Mouse (Mus musculus) mouse trophoblast stem cell (cell line): Measurements from ENCODE around the gene Lair1.
"Not testable (repeated sequence)": the region's sequence is repeated elsewhere in the genome, so short reads cannot be mapped to it uniquely, and the experiment has no call there.

Experiments used
- in situ Hi-C, 2 experiments: fragments of 300-500 bp; cut with MseI, MboI; formaldehyde crosslinking; loops; 2 replicates in 1 of 2; 3 replicates in 1 of 2; pipeline ENCODE4 v1.15.1; 2025

Lair1 gene

GRCm38 (mm10) chr7:4063013-4063412, at the start of gene Lair1:
TSS of gene Lair1 (minus strand) at chr7:4063204.
- in situ Hi-C loops = no loop called here

- in situ Hi-C loops = loop anchor here in 1 of 2 experiments (25.0 kb wide), 1 partner anchor 299 kb away; no protein-coding TSS in a partner anchor
Measured at GRCm38 (mm10) chr7:4111766-4112165, 48.8 kb upstream of the Lair1 start.

GRCm38 (mm10) chr7:4103411-4103810, 40.4 kb upstream of the Lair1 start:
- in situ Hi-C loops = loop anchor here in 1 of 2 experiments (25.0 kb wide), 1 partner anchor 291 kb away; no protein-coding TSS in a partner anchor

- in situ Hi-C loops = loop anchor here in 1 of 2 experiments (25.0 kb wide), 1 partner anchor 289 kb away; no protein-coding TSS in a partner anchor
Measured at GRCm38 (mm10) chr7:4101144-4101543, 38.1 kb upstream of the Lair1 start.

- in situ Hi-C loops = no loop called here
Measured at GRCm38 (mm10) chr7:4098832-4099231, 35.8 kb upstream of the Lair1 start.

GRCm38 (mm10) chr7:4098301-4098700, 35.3 kb upstream of the Lair1 start:
- in situ Hi-C loops = no loop called here

GRCm38 (mm10) chr7:4091170-4091569, 28.2 kb upstream of the Lair1 start:
- in situ Hi-C loops = no loop called here

- in situ Hi-C loops = no loop called here
Measured at GRCm38 (mm10) chr7:4088679-4089078, 25.7 kb upstream of the Lair1 start.

GRCm38 (mm10) chr7:4087896-4088480, 25.0 kb upstream of the Lair1 start:
- in situ Hi-C loops = no loop called here

- in situ Hi-C loops = no loop called here
Measured at GRCm38 (mm10) chr7:4087238-4087895, 24.4 kb upstream of the Lair1 start.

GRCm38 (mm10) chr7:4085562-4085961, 22.6 kb upstream of the Lair1 start:
- in situ Hi-C loops = no loop called here

- in situ Hi-C loops = no loop called here
Measured at GRCm38 (mm10) chr7:4084161-4084560, 21.2 kb upstream of the Lair1 start.

- in situ Hi-C loops = no loop called here
Measured at GRCm38 (mm10) chr7:4082804-4083203, 19.8 kb upstream of the Lair1 start.

- in situ Hi-C loops = no loop called here
Measured at GRCm38 (mm10) chr7:4081706-4082105, 18.7 kb upstream of the Lair1 start.

- in situ Hi-C loops = no loop called here
Measured at GRCm38 (mm10) chr7:4080552-4080951, 17.5 kb upstream of the Lair1 start.

GRCm38 (mm10) chr7:4079511-4079910, 16.5 kb upstream of the Lair1 start:
- in situ Hi-C loops = no loop called here

GRCm38 (mm10) chr7:4073144-4073543, 10.1 kb upstream of the Lair1 start:
- in situ Hi-C loops = no loop called here

GRCm38 (mm10) chr7:4071066-4071465, 8.1 kb upstream of the Lair1 start:
- in situ Hi-C loops = no loop called here

GRCm38 (mm10) chr7:4063714-4064425, 866 bp upstream of the Lair1 start:
- in situ Hi-C loops = no loop called here

- in situ Hi-C loops = not testable (repeated sequence)
Measured at GRCm38 (mm10) chr7:4060602-4061188, 2.3 kb downstream of the Lair1 start.

- in situ Hi-C loops = no loop called here
Measured at GRCm38 (mm10) chr7:4026794-4027421, 36.1 kb downstream of the Lair1 start.

- in situ Hi-C loops = not testable (repeated sequence)
Measured at GRCm38 (mm10) chr7:4004636-4005035, 58.4 kb downstream of the Lair1 start.
